In genomic region chr9:67863332-67863731, GRCm38 (mm10) we compare ENCODE assay signal across 24 mouse cellular contexts. TPM values are rescaled to one million over a fixed set of nuclear protein-coding genes. Genes with fewer than 3 reads are reported as not detected.
A peak's percentile ranks its signal among the peaks of the same experiment; 100 is the strongest.
DNase-seq lines count a peak whose midpoint lies in the region; ATAC-seq and TF ChIP-seq lines count a peak whose summit lies in the region.
"Had no signal": no experiment of that assay in that cellular context is flagged by ENCODE, and none has a peak within 500 bp of the region (broad histone marks: within the 10 kb centered on the region; RNA-seq: fewer than 3 reads in every experiment).

No protein-coding gene starts in this region.

- no peak overlapping the region for H3K9ac ChIP-seq in stomach, embryonic 15.5 days
- no peak overlapping the region for H3K9ac ChIP-seq in stomach, postnatal 0 days (ENCODE audit: low read length)
- H3K9ac ChIP-seq in liver, embryonic 14.5 days (replicated peaks): no peak overlapping the region
- H3K9ac ChIP-seq: embryonic facial prominence, embryonic 12.5 days; forebrain, embryonic 12.5 days; hindbrain, embryonic 12.5 days had no signal

- TF ChIP-seq CTCF in stomach, postnatal 0 days (IDR thresholded peaks at IDR 0.05; ENCODE audit: low read depth): no peak
- no peak for TF ChIP-seq CTCF in liver, embryonic 14.5 days (IDR thresholded peaks at IDR 0.05; ENCODE audit: low read depth)

- H3K4me3 ChIP-seq in stomach, embryonic 15.5 days (replicated peaks): no peak overlapping the region
- H3K4me3 ChIP-seq in stomach, postnatal 0 days (ENCODE audit: low read depth, low read length): no peak overlapping the region
- H3K4me3 ChIP-seq in liver, embryonic 14.5 days (ENCODE audit: insufficient read depth in 1 of 2, low read depth in 2 of 2, low read length in 2 of 2): no peak overlapping the region
- H3K4me3 ChIP-seq: embryonic facial prominence, embryonic 12.5 days; forebrain, embryonic 12.5 days; heart, embryonic 10.5 days; hindbrain, embryonic 12.5 days had no signal

- no peak for TF ChIP-seq EP300 in stomach, postnatal 0 days (optimal IDR thresholded peaks at IDR 0.05)
- peak; percentile 92 for TF ChIP-seq EP300 in liver, embryonic 14.5 days (IDR thresholded peaks at IDR 0.05; ENCODE audit: low read depth)

- no peaks in the 10 kb centered on the region for H3K36me3 ChIP-seq in stomach, embryonic 15.5 days
- no peaks in the 10 kb centered on the region for H3K36me3 ChIP-seq in stomach, postnatal 0 days (ENCODE audit: control insufficient read depth, insufficient read depth, low read length)
- no peaks in the 10 kb centered on the region; the same call in none of the 2 replicates for H3K36me3 ChIP-seq in liver, embryonic 14.5 days (replicated peaks; ENCODE audit: control insufficient read depth, insufficient read depth, low read depth)
- H3K36me3 ChIP-seq: embryonic facial prominence, embryonic 12.5 days; forebrain, embryonic 12.5 days had no signal

- WGBS in stomach, embryonic 15.5 days: 93% methylated on average over 5 of the region's 5 CpGs
- 90% methylated on average over 5 of the region's 5 CpGs for WGBS in stomach, postnatal 0 days
- WGBS in liver, embryonic 14.5 days (ENCODE audit: insufficient replicate concordance): 19% methylated on average over 5 of the region's 5 CpGs

- no peak overlapping the region for H3K27ac ChIP-seq in stomach, embryonic 15.5 days
- H3K27ac ChIP-seq in stomach, postnatal 0 days (replicated peaks): no peak overlapping the region
- H3K27ac ChIP-seq in liver, embryonic 14.5 days: peak overlapping the region; percentile 34
- H3K27ac ChIP-seq: embryonic facial prominence, embryonic 12.5 days; forebrain, embryonic 12.5 days; heart, embryonic 10.5 days; hindbrain, embryonic 12.5 days had no signal

- H3K27me3 ChIP-seq in stomach, embryonic 15.5 days (replicated peaks): no peaks in the 10 kb centered on the region
- H3K27me3 ChIP-seq in stomach, postnatal 0 days (ENCODE audit: control insufficient read depth, insufficient read depth, low read length): no peaks in the 10 kb centered on the region
- H3K27me3 ChIP-seq in liver, embryonic 14.5 days (ENCODE audit: control insufficient read depth, insufficient read depth, low read length): no peaks in the 10 kb centered on the region
- H3K27me3 ChIP-seq: embryonic facial prominence, embryonic 12.5 days; forebrain, embryonic 12.5 days; hindbrain, embryonic 12.5 days; Patski had no signal

- no peaks in the 10 kb centered on the region for H3K9me3 ChIP-seq in stomach, embryonic 15.5 days
- no peaks in the 10 kb centered on the region for H3K9me3 ChIP-seq in stomach, postnatal 0 days (ENCODE audit: control insufficient read depth, low read length)
- H3K9me3 ChIP-seq in liver, embryonic 14.5 days (ENCODE audit: control insufficient read depth, low read length): no peaks in the 10 kb centered on the region
- H3K9me3 ChIP-seq: embryonic facial prominence, embryonic 12.5 days; forebrain, embryonic 12.5 days; heart, embryonic 10.5 days; hindbrain, embryonic 12.5 days had no signal

- no peak for DNase-seq in stomach, postnatal 0 days (ENCODE audit: low spot score)
- peak in 1 of 3 experiments; percentile 64 for DNase-seq in liver, embryonic 14.5 days (ENCODE audit: low read depth in 3 of 3, low spot score in 3 of 3)
- no peak for DNase-seq in adrenal gland, postnatal 10 days
- DNase-seq in kidney, adult 9 months: no peak
- no peak for DNase-seq in right cerebral cortex, postnatal 25 days
- DNase-seq: cerebellum, adult 8-10 months; cerebellum, postnatal 14 days; gastrocnemius, postnatal 10 days; heart, adult 18-20 months; heart, postnatal 10 days; heart, postnatal 4 days had no signal

- peak; percentile 39; the same call in 1 of the 2 replicates for ATAC-seq in stomach, embryonic 15.5 days (ENCODE audit: insufficient read depth, low FRiP score, low read depth)
- no peak for ATAC-seq in stomach, postnatal 0 days (ENCODE audit: low FRiP score, low TSS enrichment)
- peak; percentile 85 for ATAC-seq in liver, embryonic 14.5 days (ENCODE audit: insufficient read depth)
- ATAC-seq in megakaryocyte progenitor cell, adult 5-6 weeks (replicated peaks; ENCODE audit: poor library complexity): 0 out of 2 replicates have a peak, but pooled peaks have one; percentile 26
- ATAC-seq: activated CD4-positive, CD25-positive, alpha-beta regulatory T cell, adult 4 months; forebrain, embryonic 16.5 days; hindbrain, embryonic 16.5 days; Patski had no signal

- no peaks in the 10 kb centered on the region for H3K4me1 ChIP-seq in stomach, embryonic 15.5 days
- H3K4me1 ChIP-seq in stomach, postnatal 0 days (replicated peaks; ENCODE audit: control insufficient read depth, insufficient read depth): no peaks in the 10 kb centered on the region
- H3K4me1 ChIP-seq in liver, embryonic 14.5 days (replicated peaks; ENCODE audit: control insufficient read depth in 2 of 2, insufficient read depth in 2 of 2, low read length in 1 of 2): peaks cover 32 to 43% of the 10 kb centered on the region in 2 experiments
- H3K4me1 ChIP-seq: heart, embryonic 10.5 days; hindbrain, embryonic 12.5 days had no signal

- no peak overlapping the region for H3K4me2 ChIP-seq in stomach, embryonic 15.5 days
- no peak overlapping the region for H3K4me2 ChIP-seq in stomach, postnatal 0 days (replicated peaks; ENCODE audit: low read depth)
- H3K4me2 ChIP-seq in liver, embryonic 14.5 days (ENCODE audit: low read depth): peak overlapping the region; percentile 47
- H3K4me2 ChIP-seq: embryonic facial prominence, embryonic 12.5 days; forebrain, embryonic 12.5 days; hindbrain, embryonic 12.5 days had no signal

RNA-seq across cellular contexts. Expression of gene Vps13c, which starts 23.1 kb away (rescaled TPM):
- 6.1 and 6.7 TPM in 2 replicates for polyA plus RNA-seq in stomach, embryonic 15.5 days (2015; fragmentation: Nextera tagmentation; extraction: Ambion mirVana)
- 3.8 and 4.5 TPM in 2 replicates for polyA plus RNA-seq in stomach, postnatal 0 days (2015; fragmentation: Nextera tagmentation; extraction: Ambion mirVana)
- 5.1 and 7.2 TPM in 2 replicates for polyA plus RNA-seq in liver, embryonic 14.5 days (2012; rRNA removed)
- 5.2 and 6.6 TPM in 2 replicates for polyA plus RNA-seq in liver, embryonic 14.5 days (2014; fragmentation: Nextera tagmentation; extraction: Ambion mirVana)
- total RNA-seq in megakaryocyte progenitor cell, adult 5-6 weeks (2015): 43.9 and 46.1 TPM in 2 replicates
- total RNA-seq in megakaryocyte progenitor cell, adult 5-6 weeks (2017): 44.8 and 54.9 TPM in 2 replicates
- total RNA-seq in adrenal gland, postnatal 10 days (2021): 10 to 100 TPM; 32.2 to 49.3 TPM

RNA-seq across cellular contexts. Expression of gene C2cd4a, which starts 31.2 kb away (rescaled TPM):
- 1.9 and 2.7 TPM in 2 replicates for polyA plus RNA-seq in stomach, embryonic 15.5 days (2015; fragmentation: Nextera tagmentation; extraction: Ambion mirVana)
- polyA plus RNA-seq in stomach, postnatal 0 days (2015; fragmentation: Nextera tagmentation; extraction: Ambion mirVana): 2.8 and 3.6 TPM in 2 replicates
- 4.4 and 6.8 TPM in 2 replicates for polyA plus RNA-seq in liver, embryonic 14.5 days (2012; rRNA removed)
- polyA plus RNA-seq in liver, embryonic 14.5 days (2014; fragmentation: Nextera tagmentation; extraction: Ambion mirVana): 0.81 and 1.5 TPM in 2 replicates
- not detected in 2 replicates for total RNA-seq in megakaryocyte progenitor cell, adult 5-6 weeks (2015)
- total RNA-seq in megakaryocyte progenitor cell, adult 5-6 weeks (2017): not detected in 2 replicates
- total RNA-seq in adrenal gland, postnatal 10 days (2021): under 1 TPM in 1 of 2 experiments, not detected in 1; 0.21 TPM
- total RNA-seq: adrenal gland, adult 18-20 months; adrenal gland, postnatal 25 days; common myeloid progenitor, adult 5-6 weeks; heart, adult 18-20 months; heart, postnatal 10 days; heart, postnatal 4 days had no signal
- polyA plus RNA-seq: activated CD4-positive, CD25-positive, alpha-beta regulatory T cell, adult 4 months; forebrain, embryonic 12.5 days; forebrain, embryonic 16.5 days; hindbrain, embryonic 12.5 days had no signal
